Mouse (Mus musculus) frontal cortex, adult 2 months (tissue): ENCODE results near the gene Maml3. TPM values are rescaled to one million over a fixed set of nuclear protein-coding genes. Genes with fewer than 3 reads are reported as not detected.

Experiments used
- DNase-seq, 2 experiments: peaks; one replicate each; pipeline ENCODE4 v3.0.0; 2022; ENCODE audit warnings: low spot score in 1 of 2; ENCODE audit errors: extremely low spot score in 1 of 2
- polyA plus RNA-seq: library from polyadenylated mRNA; depleted of rRNA; stranded (reverse); fragments of >200 nt; gene quantifications from 2 replicates; pipeline ENCODE4 v1.2.3, GENCODE M21; 2012

The Maml3 gene
- polyA plus RNA-seq, 1 experiment, result 5.6 TPM

- DNase-seq, result no peak
These were observed 57.3 kb downstream of the Maml3 start for GRCm38 (mm10) chr3:52047537-52047936.

GRCm38 (mm10) chr3:52046895-52047372 is 57.9 kb downstream of the Maml3 start:
- peak; percentile 86 to 93 for DNase-seq

- peak; percentile 83 to 90 for DNase-seq
These were observed 58.7 kb downstream of the Maml3 start for GRCm38 (mm10) chr3:52046027-52046700.

- DNase-seq, result peak in 1 of 2 experiments; percentile 10
These were observed 59.6 kb downstream of the Maml3 start for GRCm38 (mm10) chr3:52045221-52045641.

GRCm38 (mm10) chr3:52044651-52045050 is 60.2 kb downstream of the Maml3 start:
- no peak for DNase-seq

- no peak for DNase-seq
These were observed 61.0 kb downstream of the Maml3 start for GRCm38 (mm10) chr3:52043847-52044246.

GRCm38 (mm10) chr3:52042680-52043079 is 62.2 kb downstream of the Maml3 start:
- DNase-seq, result no peak

- DNase-seq, result no peak
These were observed 64.9 kb downstream of the Maml3 start for GRCm38 (mm10) chr3:52039958-52040357.

GRCm38 (mm10) chr3:52037260-52037659 is 67.6 kb downstream of the Maml3 start:
- DNase-seq, result no peak

- DNase-seq, result peak in 1 of 2 experiments; percentile 51
These were observed 69.5 kb downstream of the Maml3 start for GRCm38 (mm10) chr3:52035404-52035803.

- DNase-seq, result no peak
These were observed 70.9 kb downstream of the Maml3 start for GRCm38 (mm10) chr3:52033857-52034588.

- no peak for DNase-seq
These were observed 73.5 kb downstream of the Maml3 start for GRCm38 (mm10) chr3:52031327-52031726.

- DNase-seq, result no peak
These were observed 74.8 kb downstream of the Maml3 start for GRCm38 (mm10) chr3:52030114-52030513.

- peak; percentile 61 to 72 for DNase-seq
These were observed 75.2 kb downstream of the Maml3 start for GRCm38 (mm10) chr3:52029661-52030081.

GRCm38 (mm10) chr3:52027972-52028371 is 76.9 kb downstream of the Maml3 start:
- DNase-seq, result no peak

- no peak for DNase-seq
These were observed 82.4 kb downstream of the Maml3 start for GRCm38 (mm10) chr3:52022486-52022885.

GRCm38 (mm10) chr3:52018103-52018439 is 86.8 kb downstream of the Maml3 start:
- no peak for DNase-seq

GRCm38 (mm10) chr3:52017439-52018102 is 87.3 kb downstream of the Maml3 start:
- no peak for DNase-seq

- no peak for DNase-seq
These were observed 88.7 kb downstream of the Maml3 start for GRCm38 (mm10) chr3:52016178-52016577.

GRCm38 (mm10) chr3:52015556-52015955 is 89.3 kb downstream of the Maml3 start:
- no peak for DNase-seq

GRCm38 (mm10) chr3:52011032-52011710 is 93.7 kb downstream of the Maml3 start:
- DNase-seq, result no peak
